Mouse (Mus musculus) testis, adult 2 months (tissue): ENCODE results near the gene Pakap.

Source experiments
- CTCF ChIP-seq: fragments of 200-500 bp; IDR thresholded peaks from 2 replicates; pipeline ENCODE4 v1.5.1; 2012; ENCODE audit warnings: low read depth, mild to moderate bottlenecking, inconsistent platforms, low read length, moderate library complexity; ENCODE audit not compliant: control insufficient read depth, insufficient read depth, insufficient replicate concordance
- POLR2A ChIP-seq: fragments of 200-500 bp; IDR thresholded peaks from 2 replicates; pipeline ENCODE4 v1.6.1; 2012; ENCODE audit warnings: low read depth, mild to moderate bottlenecking, inconsistent platforms, low read length, moderate library complexity; ENCODE audit not compliant: control insufficient read depth

DNA sequence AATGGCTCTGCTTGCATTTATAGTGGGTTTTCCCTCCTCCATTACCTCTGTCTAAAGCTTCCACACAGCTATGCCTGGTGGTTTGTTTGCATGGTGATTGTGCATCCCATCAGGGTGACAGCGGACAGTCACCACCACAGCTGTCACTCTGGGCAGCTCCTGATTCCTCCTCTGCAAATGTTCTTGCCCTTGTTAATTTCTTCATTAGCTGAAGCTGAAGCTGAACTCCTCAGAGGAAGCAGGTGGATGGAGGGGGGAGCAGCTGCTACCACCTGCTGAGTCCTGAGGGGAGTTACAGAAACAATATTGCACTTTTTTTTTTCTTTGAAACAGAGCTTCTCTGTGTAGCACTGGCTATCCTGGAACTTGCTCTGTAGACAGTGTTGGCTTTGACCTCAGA, 244.1 kb downstream of the Pakap start:
- TF ChIP-seq CTCF (no peak), POLR2A (no peak)
